Mouse (Mus musculus) erythroblast, embryonic 14.5 days (primary cell): ENCODE data around the gene 0610010K14Rik.

Source experiments
- GATA1 ChIP-seq: IDR thresholded peaks from 2 replicates; pipeline ENCODE4 v1.6.1; 2012; ENCODE audit warnings: low read length, inconsistent platforms, mixed read lengths
- TAL1 ChIP-seq: IDR thresholded peaks from 3 replicates; pipeline ENCODE4 v1.6.1; 2012; ENCODE audit warnings: low read length, inconsistent platforms, mixed read lengths

- TF ChIP-seq TAL1: no peak
- TF ChIP-seq GATA1: no peak
Measured at GRCm38 (mm10) chr11:70198332-70198731, 39.4 kb downstream of the 0610010K14Rik start.
